Mouse (Mus musculus) forebrain, embryonic 14.5 days (tissue): ENCODE results near the gene Pms1. TPM values are rescaled to one million over a fixed set of nuclear protein-coding genes. Genes with fewer than 3 reads are reported as not detected.

Experiments
- ATAC-seq: fragments of 200-750 bp; cut with Nextera tagmentation; 2 replicates; pipeline ENCODE4 v1.8.0; 2017; ENCODE audit warnings: mild to moderate bottlenecking, moderate library complexity
- DNase-seq: peaks from one replicate; pipeline ENCODE4 v3.0.0-alpha.2; 2015; ENCODE audit warnings: low spot score
- H3K27ac ChIP-seq: fragments of 300-500 bp; sonication (generic); 2 replicates; pipeline ENCODE4 v1.5.1; 2014; ENCODE audit warnings: low read depth, mild to moderate bottlenecking, control low read depth, low read length, moderate library complexity
- H3K27me3 ChIP-seq: fragments of 300-500 bp; sonication (generic); replicated peaks from 2 replicates; pipeline ENCODE4 v1.6.1; 2014; ENCODE audit warnings: low read length, control low read depth, mixed read lengths; ENCODE audit not compliant: control insufficient read depth, insufficient read depth
- H3K36me3 ChIP-seq: fragments of 300-500 bp; sonication (generic); 2 replicates; pipeline ENCODE4 v1.6.1; 2014; ENCODE audit warnings: low read length, control low read depth; ENCODE audit not compliant: control insufficient read depth, insufficient read depth
- H3K4me1 ChIP-seq: fragments of 300-500 bp; sonication (generic); 2 replicates; pipeline ENCODE4 v1.6.1; 2014; ENCODE audit warnings: antibody characterized with exemption, low read length, control low read depth; ENCODE audit not compliant: control insufficient read depth, insufficient read depth
- H3K4me2 ChIP-seq: fragments of 300-500 bp; sonication (generic); 2 replicates; pipeline ENCODE4 v1.6.1; 2014; ENCODE audit warnings: mild to moderate bottlenecking, control low read depth, low read length
- H3K4me3 ChIP-seq: fragments of 300-500 bp; sonication (generic); 2 replicates; pipeline ENCODE4 v1.5.1; 2014; ENCODE audit warnings: low read depth, low read length, control low read depth
- H3K9ac ChIP-seq: fragments of 300-500 bp; sonication (generic); 2 replicates; pipeline ENCODE4 v1.6.1; 2014; ENCODE audit warnings: mild to moderate bottlenecking, low read length, control low read depth, moderate library complexity
- H3K9me3 ChIP-seq: fragments of 300-500 bp; sonication (generic); replicated peaks from 2 replicates; pipeline ENCODE4 v1.6.1; 2016; ENCODE audit warnings: low read length, control low read depth, mixed read lengths; ENCODE audit not compliant: control insufficient read depth
- WGBS: fragments of 180-500 bp; shearing (Covaris S2); extraction: QIAGEN DNeasy Blood & Tissue Kit; methylation state at CpG from one replicate; pipeline ENCODE4 v1.1.7; 2014; 5-methylcytosine and 5-hydroxymethylcytosine counted together
- polyA plus RNA-seq: library from polyadenylated mRNA; unstranded; fragments of >200 nt; fragmentation: Nextera tagmentation; extraction: Ambion mirVana; gene quantifications from 2 replicates; pipeline ENCODE4 v1.2.1, GENCODE M21; 2014

Pms1 gene
- polyA plus RNA-seq, 1 experiment from 2014 or later, result 12.2 TPM

DNA sequence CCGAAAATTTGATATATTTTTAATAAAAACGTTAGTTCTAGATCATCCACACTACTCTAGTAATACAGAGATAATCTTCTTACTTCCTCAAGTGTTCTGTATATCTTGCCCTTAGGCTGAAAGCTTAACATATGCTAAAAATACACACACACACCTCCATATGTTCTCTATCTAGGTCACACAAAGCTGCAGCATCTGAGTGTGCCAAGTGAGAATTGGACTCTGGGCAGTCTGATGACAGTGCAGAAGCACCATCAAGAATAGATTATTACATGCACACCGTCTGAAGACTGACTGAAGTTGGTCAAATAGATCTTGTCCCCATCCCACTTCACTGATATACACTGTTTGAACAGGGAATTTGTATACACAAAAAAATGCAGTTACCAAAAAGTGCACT is 71.2 kb downstream of the Pms1 start:
- H3K27ac ChIP-seq, result no peak overlapping the region
- no peaks in the 10 kb centered on the region for H3K36me3 ChIP-seq
- DNase-seq, result no peak
- no peaks in the 10 kb centered on the region for H3K27me3 ChIP-seq
- 87% methylated on average over 3 of the region's 3 CpGs for WGBS
- H3K4me1 ChIP-seq, result no peaks in the 10 kb centered on the region
- no peak for ATAC-seq
- no peak overlapping the region for H3K4me3 ChIP-seq
- H3K4me2 ChIP-seq, result no peak overlapping the region
- no peak overlapping the region for H3K9ac ChIP-seq
- H3K9me3 ChIP-seq, result no peaks in the 10 kb centered on the region

DNA sequence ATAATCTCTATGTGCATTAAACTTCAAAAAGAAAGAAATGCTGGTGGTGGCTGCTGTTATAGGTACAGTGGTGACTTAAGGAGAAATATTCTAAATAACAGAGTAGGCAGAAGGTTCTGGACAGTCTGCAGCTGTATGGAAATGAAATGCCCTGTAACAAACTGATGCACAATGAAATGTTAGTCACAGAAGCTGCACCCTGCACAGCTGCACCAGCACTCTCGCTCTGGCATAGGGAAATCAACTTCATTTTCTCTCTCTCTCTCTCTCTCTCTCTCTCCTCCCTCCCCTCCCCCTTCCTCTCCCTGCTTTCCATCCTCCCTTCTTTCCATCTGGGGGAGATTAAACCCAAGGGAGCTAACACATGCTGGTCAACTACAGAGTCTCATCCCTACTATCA is 72.0 kb downstream of the Pms1 start:
- Histone ChIP-seq H3K27ac (no peak overlapping the region), H3K4me2 (no peak overlapping the region), H3K9me3 (no peaks in the 10 kb centered on the region), H3K27me3 (no peaks in the 10 kb centered on the region), H3K4me3 (no peak overlapping the region), H3K9ac (no peak overlapping the region), H3K4me1 (no peaks in the 10 kb centered on the region), H3K36me3 (no peaks in the 10 kb centered on the region)
- WGBS, result 81% methylated on average over 1 of the region's 1 CpGs
- DNase-seq, result no peak
- no peak for ATAC-seq

DNA sequence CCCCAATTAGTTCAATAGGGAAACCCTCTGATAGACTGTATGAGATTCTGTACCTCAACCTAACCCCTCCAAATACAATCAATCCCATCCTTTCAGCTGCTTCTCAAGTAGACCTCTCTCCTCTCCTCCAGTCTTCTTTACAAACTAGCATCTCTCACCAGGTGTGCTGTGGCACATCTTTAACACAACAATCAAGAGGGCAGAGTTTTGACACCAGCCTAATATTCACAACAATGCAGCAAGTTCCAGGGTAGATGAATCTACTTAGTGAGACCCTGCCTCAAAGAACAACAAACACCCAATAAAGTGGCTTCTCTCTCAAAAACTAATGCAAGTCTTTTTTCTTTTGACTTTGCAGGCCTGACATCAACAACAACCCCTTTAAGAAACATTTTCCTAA is 86.7 kb downstream of the Pms1 start:
- no peak overlapping the region for H3K4me2 ChIP-seq
- ATAC-seq, result no peak
- H3K9me3 ChIP-seq, result no peaks in the 10 kb centered on the region
- H3K27me3 ChIP-seq, result no peaks in the 10 kb centered on the region
- no peak overlapping the region for H3K9ac ChIP-seq
- H3K27ac ChIP-seq, result no peak overlapping the region
- H3K4me3 ChIP-seq, result no peak overlapping the region
- no peak for DNase-seq
- no peaks in the 10 kb centered on the region for H3K4me1 ChIP-seq
- no peaks in the 10 kb centered on the region for H3K36me3 ChIP-seq

DNA sequence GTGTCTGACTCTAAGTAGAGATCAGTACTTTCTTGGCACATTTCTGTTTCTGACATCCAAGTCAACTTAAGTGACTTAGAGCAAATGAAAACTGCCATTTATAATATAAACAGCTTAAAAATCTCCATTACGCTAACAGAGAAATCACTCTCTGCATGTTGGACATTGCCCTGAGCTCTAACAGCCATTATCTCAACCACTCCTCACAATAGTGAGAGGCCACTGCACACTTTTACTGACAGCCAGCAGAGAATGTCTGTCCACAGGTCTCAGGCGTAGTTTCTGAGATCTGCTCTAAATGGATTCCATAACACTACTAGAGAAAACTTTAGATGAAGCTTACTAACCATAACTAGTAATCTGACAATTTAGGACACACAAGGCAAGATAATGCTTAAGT is 92.9 kb downstream of the Pms1 start:
- H3K27ac ChIP-seq, result no peak overlapping the region
- no peaks in the 10 kb centered on the region for H3K9me3 ChIP-seq
- DNase-seq (no peak), ATAC-seq (no peak)
- no peak overlapping the region for H3K4me3 ChIP-seq
- no peak overlapping the region for H3K4me2 ChIP-seq
- no peaks in the 10 kb centered on the region for H3K4me1 ChIP-seq
- H3K27me3 ChIP-seq, result no peaks in the 10 kb centered on the region
- WGBS, result 84% methylated on average over 2 of the region's 2 CpGs
- no peak overlapping the region for H3K9ac ChIP-seq
- no peaks in the 10 kb centered on the region for H3K36me3 ChIP-seq

DNA sequence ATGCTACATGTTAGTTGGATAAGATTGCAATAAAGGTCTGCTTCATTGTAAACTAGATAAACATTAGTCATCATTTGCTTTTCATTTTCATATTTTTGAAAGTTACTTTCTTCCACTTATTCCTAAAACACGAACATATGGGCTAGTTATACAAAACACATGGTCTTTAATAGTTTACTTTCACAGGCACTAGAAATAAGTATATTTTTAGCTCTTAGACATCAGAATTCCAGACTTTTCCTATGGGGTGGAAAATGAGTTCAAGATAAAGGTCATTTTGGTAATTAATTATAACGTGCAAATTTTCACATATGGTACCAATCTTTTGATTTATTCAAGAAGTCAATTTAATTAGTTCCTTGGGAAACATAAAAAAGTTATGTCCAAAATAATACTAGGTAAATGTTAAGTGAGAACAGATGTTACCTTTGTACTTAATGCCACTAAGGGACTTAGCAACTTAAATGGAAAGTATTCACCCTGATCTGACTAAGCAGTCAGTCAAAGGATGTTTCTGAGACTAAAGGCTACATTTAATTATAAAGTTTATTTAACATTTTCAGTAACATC is 95.1 kb downstream of the Pms1 start:
- Histone ChIP-seq H3K27ac (no peak overlapping the region), H3K4me3 (no peak overlapping the region), H3K9ac (no peak overlapping the region), H3K27me3 (no peaks in the 10 kb centered on the region), H3K9me3 (no peaks in the 10 kb centered on the region), H3K36me3 (no peaks in the 10 kb centered on the region), H3K4me1 (no peaks in the 10 kb centered on the region), H3K4me2 (no peak overlapping the region)
- no peak for DNase-seq
- WGBS, result 88% methylated on average over 2 of the region's 2 CpGs
- no peak for ATAC-seq

DNA sequence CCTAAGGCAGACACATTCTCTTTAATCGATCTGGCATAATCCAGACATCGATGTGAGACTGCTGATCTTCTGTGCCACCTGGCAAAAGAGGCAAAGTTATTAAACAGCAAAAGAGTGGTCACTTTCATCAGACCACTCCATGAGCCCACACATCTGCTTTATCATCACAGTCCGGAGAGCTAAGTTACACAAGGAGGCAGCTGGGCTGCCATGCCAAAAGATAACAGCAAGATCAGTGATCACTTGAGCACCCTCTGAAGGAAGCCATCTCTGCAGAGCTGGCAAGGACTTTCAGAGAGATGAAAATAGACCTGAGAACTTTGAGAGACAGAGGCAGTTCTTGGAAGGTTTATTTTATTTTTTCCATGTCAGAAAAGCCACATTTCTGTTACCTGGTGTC is 102.3 kb downstream of the Pms1 start:
- ATAC-seq, result no peak
- no peak overlapping the region for H3K4me3 ChIP-seq
- no peak overlapping the region for H3K27ac ChIP-seq
- H3K4me2 ChIP-seq, result no peak overlapping the region
- no peaks in the 10 kb centered on the region for H3K9me3 ChIP-seq
- H3K36me3 ChIP-seq, result no peaks in the 10 kb centered on the region
- H3K27me3 ChIP-seq, result no peaks in the 10 kb centered on the region
- no peak overlapping the region for H3K9ac ChIP-seq
- DNase-seq, result no peak
- WGBS, result 90% methylated on average over 3 of the region's 3 CpGs
- no peaks in the 10 kb centered on the region for H3K4me1 ChIP-seq

DNA sequence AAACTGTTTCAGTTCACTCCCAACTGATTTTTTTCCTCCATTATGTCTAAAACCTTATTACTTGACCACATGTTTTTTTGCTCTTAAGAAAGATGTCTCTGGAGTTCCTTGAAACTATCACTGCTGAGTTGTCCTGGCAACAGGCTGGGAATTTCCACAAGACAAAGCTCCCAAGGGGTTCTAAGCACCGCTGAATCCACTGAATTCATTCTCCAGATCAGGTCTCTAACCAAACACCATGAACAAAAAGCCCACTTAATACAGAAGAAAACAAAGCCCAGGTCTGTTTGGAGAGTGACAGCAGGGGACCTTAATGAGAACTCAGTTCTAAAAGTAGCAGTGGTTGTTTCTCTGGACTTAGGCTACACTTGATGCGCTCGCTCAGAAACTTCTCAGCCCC is 105.6 kb downstream of the Pms1 start:
- no peaks in the 10 kb centered on the region for H3K27me3 ChIP-seq
- no peaks in the 10 kb centered on the region for H3K36me3 ChIP-seq
- H3K4me3 ChIP-seq, result no peak overlapping the region
- H3K4me1 ChIP-seq, result no peaks in the 10 kb centered on the region
- ATAC-seq (no peak), DNase-seq (no peak)
- no peak overlapping the region for H3K9ac ChIP-seq
- 40% methylated on average over 3 of the region's 3 CpGs for WGBS
- H3K4me2 ChIP-seq, result no peak overlapping the region
- H3K27ac ChIP-seq, result no peak overlapping the region
- no peaks in the 10 kb centered on the region for H3K9me3 ChIP-seq

DNA sequence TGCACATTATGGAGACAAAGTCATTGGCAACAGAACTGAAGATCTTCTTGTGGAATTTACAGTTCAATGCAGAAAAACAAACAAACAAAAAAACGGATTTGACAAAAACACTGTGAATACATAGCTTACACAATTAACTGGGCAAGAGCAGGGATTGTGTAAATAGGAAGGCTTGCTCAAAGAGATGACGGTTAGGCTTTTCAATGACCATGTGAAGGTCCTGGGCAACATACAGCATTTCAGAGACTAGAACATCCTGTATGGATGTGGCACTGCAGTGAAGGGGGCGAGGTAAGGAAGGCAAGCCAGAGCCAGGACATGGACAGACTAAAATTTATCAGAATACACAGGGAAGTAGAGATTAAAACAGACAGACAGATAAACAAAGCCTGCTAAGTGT is 107.2 kb downstream of the Pms1 start:
- no peak for ATAC-seq

DNA sequence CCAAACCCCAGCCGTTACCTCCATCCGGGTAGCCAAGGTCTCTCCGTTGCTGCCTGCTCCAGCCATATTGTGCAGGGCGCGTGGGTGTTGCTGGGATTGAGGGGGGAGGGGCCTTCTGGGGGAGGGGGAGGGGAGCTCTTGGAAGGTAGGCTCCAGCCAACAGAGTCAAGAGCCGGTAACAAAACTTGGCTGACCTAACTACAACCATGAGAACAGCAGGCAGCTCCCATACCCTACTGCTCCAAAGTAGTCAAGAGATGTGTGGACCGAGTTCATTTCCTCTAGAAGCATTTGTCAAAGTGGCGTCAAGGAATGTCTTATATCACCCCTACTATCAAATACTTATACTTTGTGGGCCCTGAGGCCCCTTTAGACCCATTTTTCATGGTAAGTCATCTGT is 109.3 kb downstream of the Pms1 start, which contains the start of gene 1700019A02Rik:
1700019A02Rik (minus strand) TSS at position 101 of the 400 bp plus-strand sequence.
- no peaks in the 10 kb centered on the region for H3K27me3 ChIP-seq
- H3K4me3 ChIP-seq, result no peak within 1 kb of the TSS
- ATAC-seq, result no peak
- no peak within 1 kb of the TSS for H3K9ac ChIP-seq
- no peaks in the 10 kb centered on the region for H3K36me3 ChIP-seq
- H3K4me2 ChIP-seq, result no peak within 1 kb of the TSS
- no peak within 1 kb of the TSS for H3K27ac ChIP-seq
- H3K9me3 ChIP-seq, result no peaks in the 10 kb centered on the region
- WGBS, result 98% methylated on average over 8 of the region's 8 CpGs
- no peaks in the 10 kb centered on the region for H3K4me1 ChIP-seq
- no peak for DNase-seq

More for the DNA sequence above, 107.2 kb downstream of the Pms1 start:
- Histone ChIP-seq H3K9ac (no peak overlapping the region), H3K27ac (no peak overlapping the region), H3K4me3 (no peak overlapping the region), H3K4me2 (no peak overlapping the region), H3K4me1 (no peaks in the 10 kb centered on the region), H3K27me3 (no peaks in the 10 kb centered on the region), H3K36me3 (no peaks in the 10 kb centered on the region), H3K9me3 (no peaks in the 10 kb centered on the region)
- no peak for DNase-seq
- WGBS, result 62% methylated on average over 3 of the region's 3 CpGs
